Mouse (Mus musculus) left cerebral cortex, postnatal 14 days (tissue): ENCODE results near the gene Prmt8. TPM values are rescaled to one million over a fixed set of nuclear protein-coding genes. Genes with fewer than 3 reads are reported as not detected.
A peak's percentile ranks its signal among the peaks of the same experiment; 100 is the strongest.

Source experiments
- DNase-seq, 2 experiments: peaks; one replicate each; pipeline ENCODE4 v3.0.0; 2021 to 2022; ENCODE audit warnings: low spot score in 2 of 2, mixed read lengths in 1 of 2
- intact Hi-C: fragments of 180-260 bp; cut with DNase I; formaldehyde crosslinking; loops from one replicate; pipeline ENCODE4 v1.15.1; 2025
- microRNA-seq, 2 experiments: library from miRNA; unstranded; fragments of <30 nt; microRNA quantifications; one replicate each; pipeline ENCODE4 v1.2.0; 2022
- total RNA-seq, 2 experiments: library from RNA; stranded (reverse); gene quantifications; 2 replicates each; pipeline ENCODE4 v1.2.3; 2021

The Prmt8 gene
- total RNA-seq, 2 experiments from 2014 or later: 115 to 139 TPM

- no peak for DNase-seq
- intact Hi-C loops: no loop called here
These were observed 90.3 kb downstream of the Prmt8 start for GRCm38 (mm10) chr6:127678998-127679397.

GRCm38 (mm10) chr6:127678320-127678719 is 91.0 kb downstream of the Prmt8 start:
- intact Hi-C loops: no loop called here
- no peak for DNase-seq

- intact Hi-C loops: no loop called here
These were observed 92.4 kb downstream of the Prmt8 start for GRCm38 (mm10) chr6:127676866-127677265.

GRCm38 (mm10) chr6:127672071-127672470 is 97.2 kb downstream of the Prmt8 start:
- intact Hi-C loops: no loop called here

More at GRCm38 (mm10) chr6:127676866-127677265, 92.4 kb downstream of the Prmt8 start:
- DNase-seq: no peak

GRCm38 (mm10) chr6:127670031-127670430 is 99.2 kb downstream of the Prmt8 start:
- intact Hi-C loops: no loop called here
- DNase-seq: no peak

More at GRCm38 (mm10) chr6:127672071-127672470, 97.2 kb downstream of the Prmt8 start:
- DNase-seq: no peak

- intact Hi-C loops: no loop called here
- DNase-seq: peak in 1 of 2 experiments; percentile 57
These were observed 100.0 kb downstream of the Prmt8 start for GRCm38 (mm10) chr6:127669313-127669712.

- DNase-seq: peak; percentile 73 to 88
- intact Hi-C loops: loop anchor here (2.0 kb wide), 1 partner anchor 104 kb away; no protein-coding TSS in a partner anchor
These were observed 106.0 kb downstream of the Prmt8 start for GRCm38 (mm10) chr6:127663263-127663662.

GRCm38 (mm10) chr6:127661717-127662292 is 107.5 kb downstream of the Prmt8 start:
- intact Hi-C loops: loop anchor here (2.0 kb wide), 1 partner anchor 105 kb away; no protein-coding TSS in a partner anchor
- peak; percentile 41 to 83 for DNase-seq

- DNase-seq: no peak
- intact Hi-C loops: no loop called here
These were observed 109.3 kb downstream of the Prmt8 start for GRCm38 (mm10) chr6:127659966-127660365.

- intact Hi-C loops: no loop called here
- DNase-seq: no peak
These were observed 109.8 kb downstream of the Prmt8 start for GRCm38 (mm10) chr6:127659472-127659871.

- no peak for DNase-seq
These were observed 112.1 kb downstream of the Prmt8 start for GRCm38 (mm10) chr6:127657152-127657551.

GRCm38 (mm10) chr6:127655988-127656387 is 113.3 kb downstream of the Prmt8 start:
- intact Hi-C loops: no loop called here
- no peak for DNase-seq

More at GRCm38 (mm10) chr6:127657152-127657551, 112.1 kb downstream of the Prmt8 start:
- intact Hi-C loops: no loop called here

- intact Hi-C loops: no loop called here
- no peak for DNase-seq
These were observed 128.0 kb downstream of the Prmt8 start for GRCm38 (mm10) chr6:127641077-127641801.

Small RNA genes within 50 kb of the gene (microRNA-seq; reads per million reads assigned to microRNA genes)
- 0 reads per million in 2 experiments for gene Mir7233

Other genes with a start within 250 kb of the Prmt8 start
- gene Cracr2a, start 208.1 kb downstream of the Prmt8 start, total RNA-seq: 1 to 10 TPM; 2.0 to 2.3 TPM
- 1 to 10 TPM; 3.8 to 5.5 TPM for gene Tspan11, start 118.1 kb upstream of the Prmt8 start, total RNA-seq